Mouse (Mus musculus) limb, embryonic 13.5 days (tissue): ENCODE results near the gene Vrk1. TPM values are rescaled to one million over a fixed set of nuclear protein-coding genes. Genes with fewer than 3 reads are reported as not detected.

Experiments
- ATAC-seq: fragments of 200-750 bp; cut with Nextera tagmentation; 2 replicates; pipeline ENCODE4 v1.8.0; 2017; ENCODE audit warnings: low read depth, moderate number of reproducible peaks, moderate TSS enrichment; ENCODE audit not compliant: low FRiP score
- H3K27ac ChIP-seq: fragments of 300-500 bp; sonication (generic); 2 replicates; pipeline ENCODE4 v1.5.1; 2015; ENCODE audit warnings: inconsistent platforms, mild to moderate bottlenecking, moderate library complexity
- H3K27me3 ChIP-seq: fragments of 300-500 bp; sonication (generic); 2 replicates; pipeline ENCODE4 v1.6.1; 2015; ENCODE audit warnings: mild to moderate bottlenecking, inconsistent platforms
- H3K36me3 ChIP-seq: fragments of 300-500 bp; sonication (generic); 2 replicates; pipeline ENCODE4 v1.6.1; 2015; ENCODE audit warnings: inconsistent platforms, mild to moderate bottlenecking, moderate library complexity
- H3K4me1 ChIP-seq: fragments of 300-500 bp; sonication (generic); 2 replicates; pipeline ENCODE4 v1.6.1; 2015; ENCODE audit warnings: inconsistent platforms
- H3K4me2 ChIP-seq: fragments of 300-500 bp; sonication (generic); replicated peaks from 2 replicates; pipeline ENCODE4 v1.6.1; 2015; ENCODE audit warnings: inconsistent platforms, mild to moderate bottlenecking, moderate library complexity
- H3K4me3 ChIP-seq: fragments of 300-500 bp; sonication (generic); 2 replicates; pipeline ENCODE4 v1.5.1; 2015; ENCODE audit warnings: moderate library complexity, mild to moderate bottlenecking, inconsistent platforms
- H3K9ac ChIP-seq: fragments of 300-500 bp; sonication (generic); 2 replicates; pipeline ENCODE4 v1.6.1; 2015; ENCODE audit warnings: mild to moderate bottlenecking, inconsistent platforms
- H3K9me3 ChIP-seq: fragments of 300-500 bp; sonication (generic); 2 replicates; pipeline ENCODE4 v1.6.1; 2016; ENCODE audit warnings: inconsistent platforms
- WGBS: fragments of 180-500 bp; shearing (Covaris S2); methylation state at CpG from one replicate; pipeline ENCODE4 v1.1.7; 2015; 5-methylcytosine and 5-hydroxymethylcytosine counted together
- polyA plus RNA-seq: library from polyadenylated mRNA; unstranded; fragments of >200 nt; fragmentation: Nextera tagmentation; extraction: Ambion mirVana; gene quantifications from 2 replicates; pipeline ENCODE4 v1.2.1, GENCODE M21; 2015

The Vrk1 gene
- polyA plus RNA-seq, 1 experiment from 2014 or later: 65.1 TPM

DNA sequence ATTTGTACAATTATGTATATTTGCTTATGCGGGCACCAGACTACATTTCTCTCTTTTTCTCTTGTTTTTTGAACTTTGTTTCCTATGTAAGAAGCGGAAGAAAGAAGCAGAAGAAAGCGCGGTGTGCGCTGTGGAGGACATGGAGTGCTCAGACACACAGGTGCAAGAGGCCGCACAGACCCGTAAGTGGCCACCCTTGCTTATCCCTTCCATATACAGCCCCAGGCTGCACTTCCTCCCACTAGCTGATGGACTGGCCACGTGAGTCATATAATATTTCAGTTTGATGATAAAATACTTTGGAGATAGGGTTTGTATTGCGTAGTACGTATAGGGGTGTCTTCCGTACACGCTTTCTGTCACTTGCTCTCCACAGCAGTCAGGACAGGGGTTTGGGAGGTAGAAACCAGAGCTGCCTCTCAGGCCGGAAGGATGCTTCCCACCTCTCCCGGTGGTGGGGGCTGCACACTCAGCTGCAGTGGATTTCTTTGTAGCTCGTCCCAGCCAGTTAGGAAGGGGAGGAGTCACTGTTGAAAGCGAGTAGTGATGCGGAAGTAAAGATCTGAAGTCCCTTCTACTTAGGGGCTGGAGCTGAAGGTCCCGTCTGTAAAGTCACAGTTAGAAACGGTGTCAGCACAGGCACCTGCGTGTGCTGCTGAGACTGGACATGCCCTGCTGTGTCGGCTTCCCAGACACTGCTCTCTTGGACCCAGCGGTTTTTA, 60.6 kb downstream of the Vrk1 start:
- 77% methylated on average over 22 of the region's 22 CpGs for whole genome bisulfite sequencing
- Histone ChIP-seq H3K4me3 (no peak overlapping the region), H3K4me1 (peaks cover 26% of the 10 kb centered on the region), H3K9ac (no peak overlapping the region; the same call in 1 of the 2 replicates), H3K27me3 (no peaks in the 10 kb centered on the region), H3K36me3 (peaks cover 31% of the 10 kb centered on the region), H3K9me3 (no peaks in the 10 kb centered on the region), H3K27ac (peak overlapping the region; percentile 28; the same call in 1 of the 2 replicates), H3K4me2 (no peak overlapping the region)
- no peak for ATAC-seq

DNA sequence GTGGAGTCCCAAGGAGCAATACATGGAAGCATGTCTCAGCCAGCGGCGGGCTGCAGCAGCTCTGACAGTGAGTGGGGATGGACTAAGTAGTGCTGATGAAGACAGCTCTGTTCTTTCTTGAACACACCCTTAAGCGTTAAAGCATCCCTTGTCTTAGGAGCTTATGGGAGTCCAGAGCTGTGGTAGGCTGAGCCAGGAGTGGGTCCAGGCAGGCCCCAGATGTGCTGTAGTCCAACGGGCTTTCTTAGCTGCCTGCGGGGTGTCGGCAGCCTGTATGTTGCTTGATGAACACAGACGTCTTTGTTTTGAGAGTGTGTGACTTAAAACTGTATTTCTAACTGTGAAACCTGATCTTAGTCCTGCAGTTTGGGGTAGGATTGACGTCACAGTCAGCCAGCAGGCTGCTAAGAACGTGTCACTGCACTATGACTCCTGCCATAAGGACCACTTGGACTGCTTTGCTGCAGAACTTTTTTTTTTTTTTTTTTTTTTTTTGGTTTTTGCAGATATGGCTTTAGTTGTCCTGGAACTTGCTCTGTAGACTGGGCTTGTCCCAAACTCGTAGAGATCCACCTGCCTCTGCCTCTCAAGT, 61.6 kb downstream of the Vrk1 start:
- H3K4me3 ChIP-seq: no peak overlapping the region
- H3K36me3 ChIP-seq: peaks cover 27% of the 10 kb centered on the region
- H3K9me3 ChIP-seq: no peaks in the 10 kb centered on the region
- peaks cover 26% of the 10 kb centered on the region for H3K4me1 ChIP-seq
- ATAC-seq: peak; percentile 86
- H3K4me2 ChIP-seq: no peak overlapping the region
- no peak overlapping the region for H3K9ac ChIP-seq
- peak overlapping the region; percentile 79; the same call in 1 of the 2 replicates for H3K27ac ChIP-seq
- 49% methylated on average over 10 of the region's 10 CpGs for WGBS
- H3K27me3 ChIP-seq: no peaks in the 10 kb centered on the region

DNA sequence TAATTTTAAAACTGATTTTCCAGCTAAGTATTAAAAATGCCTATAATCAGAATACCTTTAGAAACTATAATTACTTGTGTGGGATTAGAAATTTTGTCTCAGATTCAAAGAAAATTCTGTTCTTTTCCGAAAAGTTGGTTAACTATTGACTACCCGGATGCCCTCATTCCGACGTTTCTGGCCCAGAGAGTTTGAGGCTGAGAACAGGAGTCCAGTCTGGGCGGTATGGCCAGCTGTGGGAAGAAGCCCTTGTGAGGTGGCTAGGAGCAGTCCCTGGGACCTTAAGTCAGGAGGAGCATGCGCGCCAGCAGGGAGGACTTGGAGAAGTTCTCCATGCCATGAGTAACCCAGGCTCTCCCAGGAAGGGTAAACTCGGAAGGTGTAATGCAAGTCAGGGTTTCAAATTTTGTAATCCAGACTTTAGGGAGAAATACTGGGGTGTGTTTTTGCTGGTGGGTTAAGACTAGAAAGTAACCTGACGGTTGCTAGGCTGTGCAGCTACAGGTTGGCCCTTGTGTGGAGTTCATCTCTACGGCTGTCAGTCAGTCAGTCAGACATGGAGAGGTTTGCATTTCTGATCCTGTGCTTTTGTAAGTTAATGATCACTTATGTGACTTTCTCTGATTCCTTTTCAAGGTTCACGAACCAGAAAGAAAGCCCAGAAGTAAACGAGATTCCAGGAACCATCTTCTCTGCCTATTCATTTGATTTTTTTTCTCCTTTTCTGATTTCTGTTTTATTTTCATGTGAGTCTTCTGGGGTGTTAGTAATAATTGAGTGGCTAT, 64.5 kb downstream of the Vrk1 start:
- Histone ChIP-seq H3K4me3 (no peak overlapping the region), H3K9me3 (no peaks in the 10 kb centered on the region), H3K27me3 (no peaks in the 10 kb centered on the region), H3K4me2 (no peak overlapping the region), H3K9ac (no peak overlapping the region), H3K4me1 (peaks cover 21% of the 10 kb centered on the region), H3K36me3 (peaks cover 27% of the 10 kb centered on the region), H3K27ac (no peak overlapping the region)
- WGBS: 87% methylated on average over 12 of the region's 12 CpGs
- ATAC-seq: no peak

DNA sequence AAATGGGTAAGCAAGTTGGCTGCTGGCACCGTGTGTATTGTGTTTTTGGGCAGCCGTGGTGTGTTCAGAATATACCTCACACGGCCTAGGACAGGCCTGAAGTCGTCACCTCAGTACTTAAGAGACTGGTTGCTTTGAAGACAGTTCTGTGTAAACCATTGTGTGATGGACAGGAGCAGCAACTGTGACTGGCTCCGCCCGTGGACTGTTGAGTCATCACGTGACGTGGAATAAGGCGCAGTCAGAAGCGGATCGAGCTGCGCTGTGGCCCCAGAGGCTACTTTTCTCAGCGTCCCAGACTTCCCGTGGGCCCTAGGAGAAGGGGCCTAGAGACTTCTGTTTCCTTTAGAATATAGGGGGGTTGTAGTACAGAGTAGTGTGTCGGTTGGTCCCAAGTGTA, 66.1 kb downstream of the Vrk1 start:
- no peak overlapping the region for H3K4me2 ChIP-seq
- H3K9me3 ChIP-seq: no peaks in the 10 kb centered on the region
- H3K4me3 ChIP-seq: no peak overlapping the region
- no peak overlapping the region for H3K27ac ChIP-seq
- no peak overlapping the region for H3K9ac ChIP-seq
- no peaks in the 10 kb centered on the region for H3K27me3 ChIP-seq
- WGBS: 92% methylated on average over 15 of the region's 15 CpGs
- H3K36me3 ChIP-seq: peaks cover 19% of the 10 kb centered on the region
- ATAC-seq: no peak
- H3K4me1 ChIP-seq: peaks cover 18% of the 10 kb centered on the region

DNA sequence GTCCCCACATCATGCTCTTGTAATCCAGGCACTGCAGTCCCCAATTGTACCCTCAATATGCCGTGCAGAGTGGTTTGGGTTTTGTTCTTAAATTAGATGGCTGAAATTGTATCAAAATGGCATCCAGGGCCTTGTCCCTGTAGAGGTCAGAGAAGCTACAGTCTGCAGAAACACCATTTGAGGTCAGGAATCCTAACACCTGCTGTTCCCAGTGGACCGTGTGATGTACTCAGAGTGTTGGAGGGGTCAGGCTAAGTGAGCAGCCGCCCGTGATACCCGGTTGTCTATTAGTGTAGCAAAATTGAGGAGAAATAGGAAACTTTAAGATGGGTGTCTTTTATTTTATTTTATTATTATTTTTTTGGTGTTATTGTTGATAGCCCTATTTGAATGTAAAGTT, 70.5 kb downstream of the Vrk1 start:
- Histone ChIP-seq H3K4me1 (peaks cover 24% of the 10 kb centered on the region), H3K9ac (no peak overlapping the region), H3K9me3 (no peaks in the 10 kb centered on the region), H3K27me3 (no peaks in the 10 kb centered on the region), H3K36me3 (peaks cover 12% of the 10 kb centered on the region), H3K4me3 (no peak overlapping the region), H3K4me2 (no peak overlapping the region), H3K27ac (no peak overlapping the region)
- 61% methylated on average over 5 of the region's 5 CpGs for WGBS
- no peak for ATAC-seq

DNA sequence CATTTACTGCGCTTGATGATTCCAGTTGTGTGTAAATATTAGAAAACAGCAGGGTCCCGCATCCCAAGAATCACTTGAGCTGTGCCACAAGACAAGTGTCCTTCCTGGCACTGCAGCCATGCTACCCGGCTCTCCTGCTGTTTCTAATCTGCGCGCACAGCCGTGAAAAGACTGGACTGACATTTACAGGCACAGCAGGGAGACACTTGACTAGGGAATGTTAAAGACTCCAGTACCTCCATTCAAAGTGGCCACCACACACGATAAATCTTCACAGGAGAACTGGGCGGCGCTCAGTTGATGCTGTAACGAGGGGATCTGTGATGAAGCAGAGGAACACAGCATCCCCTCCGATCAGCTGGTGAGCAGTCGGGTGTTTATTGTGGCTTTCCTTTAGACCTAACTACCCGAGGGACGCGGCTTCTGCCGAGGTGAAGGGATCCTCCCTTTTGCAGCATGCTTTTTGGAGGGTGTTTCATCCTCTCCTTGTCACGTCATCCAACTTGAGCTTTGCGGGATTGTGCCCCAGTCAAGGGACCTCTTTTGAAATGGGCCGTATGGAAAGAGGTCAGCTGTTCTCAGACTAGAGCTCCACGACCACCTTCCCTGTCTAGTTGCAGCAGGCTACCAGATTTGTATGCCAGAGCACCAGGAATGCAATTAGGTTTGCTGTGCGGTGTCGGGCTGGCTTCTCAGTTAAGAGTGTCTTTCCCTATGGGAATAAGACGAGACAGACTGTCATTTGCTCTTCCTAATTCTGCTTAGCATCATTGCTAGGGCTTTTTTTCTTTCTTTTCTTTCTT, 71.1 kb downstream of the Vrk1 start:
- no peak overlapping the region for H3K4me3 ChIP-seq
- H3K27ac ChIP-seq: no peak overlapping the region
- H3K9ac ChIP-seq: no peak overlapping the region
- H3K9me3 ChIP-seq: no peaks in the 10 kb centered on the region
- H3K4me2 ChIP-seq: peak overlapping the region; percentile 46
- peaks cover 7% of the 10 kb centered on the region for H3K36me3 ChIP-seq
- peaks cover 24% of the 10 kb centered on the region for H3K4me1 ChIP-seq
- H3K27me3 ChIP-seq: no peaks in the 10 kb centered on the region
- ATAC-seq: no peak
- WGBS: 25% methylated on average over 23 of the region's 23 CpGs

DNA sequence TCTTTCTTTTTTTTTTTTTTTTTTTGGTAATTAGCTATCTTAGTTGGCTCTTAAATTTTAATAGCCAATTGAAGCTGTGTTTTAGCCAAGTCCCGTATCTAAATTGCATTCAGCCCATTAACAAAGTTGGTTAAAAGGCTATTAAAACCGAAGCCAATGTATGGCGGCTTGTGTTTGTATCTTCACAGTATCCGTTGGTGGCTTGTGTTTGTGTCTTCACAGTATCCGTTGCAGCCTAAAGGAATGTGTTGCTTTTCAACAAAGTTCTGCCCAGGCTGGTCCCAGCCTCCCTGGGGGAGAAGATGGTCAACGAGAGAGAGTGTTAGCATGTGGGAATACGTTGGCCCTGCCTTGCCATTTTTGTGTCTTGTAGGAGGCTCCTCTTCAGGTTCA, 71.7 kb downstream of the Vrk1 start:
- Histone ChIP-seq H3K9ac (no peak overlapping the region), H3K27me3 (no peaks in the 10 kb centered on the region), H3K9me3 (no peaks in the 10 kb centered on the region), H3K36me3 (peaks cover 3% of the 10 kb centered on the region; the same call in 1 of the 2 replicates), H3K4me3 (no peak overlapping the region), H3K27ac (no peak overlapping the region), H3K4me2 (no peak overlapping the region), H3K4me1 (peaks cover 24% of the 10 kb centered on the region)
- ATAC-seq: no peak
- 44% methylated on average over 7 of the region's 7 CpGs for WGBS

DNA sequence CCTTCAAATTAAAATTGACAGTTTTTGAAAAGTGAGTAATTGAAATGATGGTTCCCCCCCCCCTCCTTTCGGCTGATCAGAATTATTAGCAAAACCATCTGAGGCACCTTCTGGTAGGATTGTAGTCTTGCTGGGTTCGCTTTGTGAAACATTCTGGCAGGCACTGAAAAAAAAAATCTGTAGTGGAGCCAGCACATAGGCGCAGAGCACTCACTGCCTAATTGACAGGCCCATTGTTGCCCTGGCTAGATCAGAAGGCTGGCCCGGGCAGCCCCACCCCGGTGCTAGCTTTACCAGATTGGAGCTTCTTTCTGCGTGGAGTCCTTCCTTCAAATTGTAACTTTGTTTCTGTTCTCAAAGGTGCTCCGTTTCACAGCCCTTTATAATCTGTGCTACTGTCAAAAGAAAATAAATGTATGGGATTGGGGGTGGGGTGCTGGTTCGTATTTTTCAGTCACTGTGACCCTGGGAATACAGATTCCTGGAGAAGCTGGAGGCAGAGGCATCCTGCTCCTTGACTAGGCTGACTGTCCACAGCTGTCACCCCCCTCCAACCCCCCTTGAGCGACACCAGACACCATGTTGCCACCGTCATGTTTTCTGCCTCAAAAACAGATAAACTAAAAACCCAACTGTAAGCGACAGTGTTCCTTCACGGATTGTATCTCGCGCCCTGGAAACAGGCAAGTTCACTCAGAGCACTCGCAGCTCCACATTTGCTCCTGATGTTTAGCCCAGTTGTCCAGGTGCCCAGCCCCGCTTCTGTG, 72.3 kb downstream of the Vrk1 start:
- no peak overlapping the region for H3K9ac ChIP-seq
- no peaks in the 10 kb centered on the region for H3K9me3 ChIP-seq
- no peaks in the 10 kb centered on the region for H3K36me3 ChIP-seq
- no peak overlapping the region for H3K4me3 ChIP-seq
- WGBS: 57% methylated on average over 16 of the region's 16 CpGs
- no peaks in the 10 kb centered on the region for H3K27me3 ChIP-seq
- no peak for ATAC-seq
- H3K27ac ChIP-seq: no peak overlapping the region
- no peak overlapping the region for H3K4me2 ChIP-seq
- H3K4me1 ChIP-seq: peaks cover 24% of the 10 kb centered on the region

DNA sequence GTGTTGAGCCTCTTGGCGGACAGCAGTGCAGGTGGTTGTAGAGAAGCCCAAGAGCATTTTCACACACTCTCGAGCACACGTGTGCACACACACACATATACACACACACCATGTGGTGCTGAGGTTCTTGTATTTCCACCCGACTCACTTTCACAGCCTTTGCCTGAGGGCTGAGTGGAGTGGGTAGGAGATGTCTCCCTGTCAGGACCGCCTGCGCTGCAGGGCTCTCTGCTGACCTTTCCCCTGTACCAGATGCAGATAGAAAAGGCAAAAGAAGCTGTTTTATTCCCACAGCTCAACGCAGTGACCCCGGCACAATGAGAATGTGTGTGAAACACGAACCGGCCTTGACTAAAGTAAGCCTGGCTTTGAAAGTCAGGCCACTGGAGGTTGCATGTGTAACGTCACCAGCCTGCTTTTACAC, 72.9 kb downstream of the Vrk1 start:
- H3K4me2 ChIP-seq: no peak overlapping the region
- no peaks in the 10 kb centered on the region for H3K36me3 ChIP-seq
- H3K4me1 ChIP-seq: peaks cover 24% of the 10 kb centered on the region
- H3K9ac ChIP-seq: no peak overlapping the region
- ATAC-seq: no peak
- no peaks in the 10 kb centered on the region for H3K27me3 ChIP-seq
- 51% methylated on average over 11 of the region's 11 CpGs for WGBS
- H3K9me3 ChIP-seq: no peaks in the 10 kb centered on the region
- H3K27ac ChIP-seq: no peak overlapping the region
- no peak overlapping the region for H3K4me3 ChIP-seq

DNA sequence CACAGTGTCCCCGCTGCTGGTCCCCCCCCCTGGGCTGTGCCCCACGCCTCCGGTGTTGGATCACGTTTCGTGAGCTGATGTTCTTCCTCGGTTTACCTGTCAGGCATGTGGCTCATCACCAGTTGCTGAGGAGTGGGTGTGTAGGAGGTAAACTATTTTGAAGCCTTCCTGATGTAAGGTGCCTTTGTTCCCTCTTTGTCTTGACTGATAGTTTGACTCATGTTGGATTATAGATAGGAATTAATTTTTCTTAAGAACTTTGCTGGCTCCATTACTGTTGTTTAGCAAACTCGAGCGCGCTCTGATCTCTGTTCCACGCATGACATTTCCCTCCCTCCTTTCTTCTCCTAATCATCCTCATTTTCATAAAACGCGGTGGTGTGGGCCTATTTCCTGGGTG, 74.1 kb downstream of the Vrk1 start:
- no peak for ATAC-seq
- no peak overlapping the region for H3K9ac ChIP-seq
- H3K27ac ChIP-seq: no peak overlapping the region
- WGBS: 89% methylated on average over 12 of the region's 12 CpGs
- H3K4me2 ChIP-seq: no peak overlapping the region
- no peak overlapping the region for H3K4me3 ChIP-seq
- H3K9me3 ChIP-seq: no peaks in the 10 kb centered on the region
- peaks cover 24% of the 10 kb centered on the region for H3K4me1 ChIP-seq
- no peaks in the 10 kb centered on the region for H3K36me3 ChIP-seq
- H3K27me3 ChIP-seq: no peaks in the 10 kb centered on the region

DNA sequence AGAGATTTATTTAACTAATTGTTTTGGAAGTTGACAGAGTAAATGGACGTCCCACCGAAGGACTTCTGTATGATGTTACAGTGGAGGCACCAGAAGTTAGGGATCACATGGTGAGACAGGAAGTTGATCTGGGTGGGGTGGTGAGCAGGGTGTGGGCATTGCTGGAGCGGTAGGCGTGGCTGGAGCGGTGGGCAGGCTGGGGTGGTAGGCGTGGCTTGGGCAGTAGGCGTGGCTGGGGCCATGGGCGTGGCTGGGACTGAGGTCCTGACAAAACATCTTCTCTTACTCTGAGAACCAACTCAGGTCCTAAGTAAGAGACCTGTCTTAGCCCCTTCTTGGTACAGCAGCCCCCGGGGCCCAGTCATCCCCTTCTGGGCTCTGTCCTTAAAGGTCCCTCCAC, 84.8 kb downstream of the Vrk1 start:
- Histone ChIP-seq H3K27ac (no peak overlapping the region), H3K4me2 (no peak overlapping the region), H3K27me3 (no peaks in the 10 kb centered on the region), H3K9ac (no peak overlapping the region), H3K9me3 (no peaks in the 10 kb centered on the region; the same call in 1 of the 2 replicates), H3K4me1 (peaks cover 10% of the 10 kb centered on the region), H3K36me3 (no peaks in the 10 kb centered on the region), H3K4me3 (no peak overlapping the region)
- ATAC-seq: no peak
- WGBS: 94% methylated on average over 9 of the region's 9 CpGs
